Mouse (Mus musculus) stomach, embryonic 14.5 days (tissue): ENCODE results near the gene E330017A01Rik. TPM values are rescaled to one million over a fixed set of nuclear protein-coding genes. Genes with fewer than 3 reads are reported as not detected.

Experiments used
- ATAC-seq: fragments of 200-750 bp; cut with Nextera tagmentation; 2 replicates; pipeline ENCODE4 v1.8.0; 2017; ENCODE audit warnings: low read depth, moderate TSS enrichment; ENCODE audit not compliant: insufficient number of reproducible peaks, insufficient read depth, low FRiP score
- H3K27ac ChIP-seq: fragments of 300-500 bp; sonication (generic); 2 replicates; pipeline ENCODE4 v1.5.1; 2014; ENCODE audit warnings: mild to moderate bottlenecking, low read length, moderate library complexity, mixed read lengths
- H3K27me3 ChIP-seq: fragments of 300-500 bp; sonication (generic); 2 replicates; pipeline ENCODE4 v1.6.1; 2014; ENCODE audit warnings: low read length, control low read depth, mixed read lengths; ENCODE audit not compliant: control insufficient read depth, insufficient read depth
- H3K36me3 ChIP-seq: fragments of 300-500 bp; sonication (generic); 2 replicates; pipeline ENCODE4 v1.6.1; 2014; ENCODE audit warnings: mild to moderate bottlenecking, control low read depth, low read length, moderate library complexity, mixed read lengths; ENCODE audit not compliant: control insufficient read depth, insufficient read depth
- H3K4me1 ChIP-seq: fragments of 300-500 bp; sonication (generic); 2 replicates; pipeline ENCODE4 v1.6.1; 2014; ENCODE audit warnings: low read length, control low read depth, mixed read lengths; ENCODE audit not compliant: control insufficient read depth, insufficient read depth
- H3K4me2 ChIP-seq: fragments of 300-500 bp; sonication (generic); replicated peaks from 2 replicates; pipeline ENCODE4 v1.6.1; 2014; ENCODE audit warnings: low read depth, low read length, control low read depth
- H3K4me3 ChIP-seq: fragments of 300-500 bp; sonication (generic); 2 replicates; pipeline ENCODE4 v1.5.1; 2014; ENCODE audit warnings: low read depth, low read length, control low read depth
- H3K9ac ChIP-seq: fragments of 300-500 bp; sonication (generic); replicated peaks from 2 replicates; pipeline ENCODE4 v1.6.1; 2014; ENCODE audit warnings: low read depth, mild to moderate bottlenecking, control low read depth, low read length, moderate library complexity, mixed read lengths
- H3K9me3 ChIP-seq: fragments of 300-500 bp; sonication (generic); 2 replicates; pipeline ENCODE4 v1.6.1; 2016; ENCODE audit warnings: low read depth, low read length, control low read depth; ENCODE audit not compliant: control insufficient read depth
- WGBS: fragments of 180-500 bp; shearing (Covaris S2); extraction: QIAGEN DNeasy Blood & Tissue Kit; methylation state at CpG from one replicate; pipeline ENCODE4 v1.1.7; 2014; 5-methylcytosine and 5-hydroxymethylcytosine counted together
- polyA plus RNA-seq: library from polyadenylated mRNA; unstranded; fragments of >200 nt; fragmentation: Nextera tagmentation; extraction: Ambion mirVana; gene quantifications from 2 replicates; pipeline ENCODE4 v1.2.1, GENCODE M21; 2014

The E330017A01Rik gene
- polyA plus RNA-seq, 1 experiment from 2014 or later = not detected

DNA sequence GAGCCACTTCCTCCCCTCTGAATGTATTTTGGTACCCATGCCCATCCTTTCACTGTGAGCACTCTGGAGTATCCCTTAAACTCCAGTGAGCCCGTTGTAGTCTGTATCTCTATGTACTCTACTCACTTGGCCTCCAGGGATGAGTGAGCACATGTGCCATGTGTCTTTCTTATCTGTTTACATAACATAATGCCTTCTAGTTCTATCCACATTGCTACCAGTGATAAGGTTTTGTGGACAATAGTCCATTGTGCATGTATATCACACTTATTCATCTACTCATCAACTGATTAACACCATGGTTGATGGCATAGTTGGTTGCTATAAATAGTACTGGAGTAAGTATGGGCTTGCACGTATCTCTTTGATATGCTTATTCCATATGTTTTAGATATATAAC lies 34.7 kb downstream of the E330017A01Rik start:
- WGBS = 77% methylated on average over 2 of the region's 2 CpGs

DNA sequence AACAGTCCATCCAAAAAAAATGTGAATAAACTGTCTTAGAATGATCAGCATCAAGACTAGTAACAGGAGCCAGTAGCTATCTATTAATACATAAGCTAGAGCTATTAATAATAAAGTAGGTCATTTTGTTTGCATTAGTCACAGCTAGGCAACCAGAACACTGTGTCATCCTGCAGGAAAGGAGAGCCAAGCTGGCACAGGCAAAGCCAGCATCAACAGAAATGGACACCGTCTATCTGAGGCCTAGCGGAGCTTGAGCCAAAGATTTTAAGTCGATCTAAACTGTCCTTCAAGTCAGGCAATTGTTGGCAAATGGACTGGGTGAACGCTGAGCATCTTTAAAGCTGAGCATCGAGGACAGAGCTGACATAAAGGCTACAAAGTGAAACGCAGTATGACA lies 37.7 kb downstream of the E330017A01Rik start:
- Histone ChIP-seq H3K9me3 (no peaks in the 10 kb centered on the region), H3K9ac (no peak overlapping the region), H3K36me3 (no peaks in the 10 kb centered on the region), H3K27ac (no peak overlapping the region), H3K27me3 (no peaks in the 10 kb centered on the region), H3K4me2 (no peak overlapping the region), H3K4me3 (no peak overlapping the region), H3K4me1 (no peaks in the 10 kb centered on the region)
- 90% methylated on average over 6 of the region's 6 CpGs for WGBS
- ATAC-seq = no peak

More for the DNA sequence above, 34.7 kb downstream of the E330017A01Rik start:
- ATAC-seq = no peak
- Histone ChIP-seq H3K9me3 (no peaks in the 10 kb centered on the region), H3K27ac (no peak overlapping the region), H3K4me1 (no peaks in the 10 kb centered on the region), H3K36me3 (no peaks in the 10 kb centered on the region), H3K4me3 (no peak overlapping the region), H3K4me2 (no peak overlapping the region), H3K27me3 (no peaks in the 10 kb centered on the region), H3K9ac (no peak overlapping the region)

GRCm38 (mm10) chr16:58591299-58591698 lies 47.2 kb downstream of the E330017A01Rik start:
- Histone ChIP-seq H3K9me3 (no peaks in the 10 kb centered on the region), H3K9ac (no peak overlapping the region), H3K27ac (no peak overlapping the region), H3K4me1 (no peaks in the 10 kb centered on the region), H3K4me3 (no peak overlapping the region), H3K27me3 (no peaks in the 10 kb centered on the region), H3K36me3 (no peaks in the 10 kb centered on the region), H3K4me2 (no peak overlapping the region)
- ATAC-seq = no peak
- WGBS = 73% methylated on average over 3 of the region's 3 CpGs

GRCm38 (mm10) chr16:58589444-58589843 lies 49.1 kb downstream of the E330017A01Rik start:
- Histone ChIP-seq H3K9me3 (no peaks in the 10 kb centered on the region), H3K4me2 (no peak overlapping the region), H3K4me1 (no peaks in the 10 kb centered on the region), H3K27me3 (no peaks in the 10 kb centered on the region), H3K9ac (no peak overlapping the region), H3K4me3 (no peak overlapping the region), H3K36me3 (no peaks in the 10 kb centered on the region), H3K27ac (no peak overlapping the region)
- ATAC-seq = no peak

Other genes with a start within 250 kb of the E330017A01Rik start
- 12.5 and 14.0 TPM in 2 replicates for gene Dcbld2, start 230.3 kb downstream of the E330017A01Rik start, polyA plus RNA-seq
- 9.7 and 11.1 TPM in 2 replicates for gene St3gal6, start 114.5 kb downstream of the E330017A01Rik start, polyA plus RNA-seq
- not detected in 2 replicates for gene Gm813, start 21.8 kb downstream of the E330017A01Rik start, polyA plus RNA-seq
- gene Cpox, start 31.6 kb upstream of the E330017A01Rik start, polyA plus RNA-seq = 24.4 and 28.1 TPM in 2 replicates
- gene Gpr15, start 80.3 kb upstream of the E330017A01Rik start, polyA plus RNA-seq = 0.17 TPM in 1 of 2 replicates, not detected in the other
- gene Cldnd1, start 89.2 kb upstream of the E330017A01Rik start, polyA plus RNA-seq = 128 and 131 TPM in 2 replicates
- gene Olfr172, start 124.4 kb upstream of the E330017A01Rik start, polyA plus RNA-seq = not detected in 2 replicates
- gene Olfr173, start 161.5 kb upstream of the E330017A01Rik start, polyA plus RNA-seq = not detected in 2 replicates
- gene Olfr175-ps1, start 188.0 kb upstream of the E330017A01Rik start, polyA plus RNA-seq = not detected in 2 replicates
- gene Olfr177, start 236.0 kb upstream of the E330017A01Rik start, polyA plus RNA-seq = not detected in 2 replicates